Mouse (Mus musculus): Measurements from ENCODE around the gene Xpnpep1. TPM values are rescaled to one million over a fixed set of nuclear protein-coding genes. Genes with fewer than 3 reads are reported as not detected.
A peak's percentile ranks its signal among the peaks of the same experiment; 100 is the strongest.

The Xpnpep1 gene
- polyA plus RNA-seq, 1 experiment from 2014 or later, result 150 TPM

- Histone ChIP-seq H3K27ac (0 out of 2 replicates have a peak overlapping the region, but pooled peaks have one; percentile 32), H3K9ac (replicated peaks) (no peak overlapping the region), H3K27me3 (no peaks in the 10 kb centered on the region), H3K4me1 (replicated peaks) (peaks cover 28% of the 10 kb centered on the region), H3K9me3 (no peaks in the 10 kb centered on the region), H3K4me3 (replicated peaks) (no peak overlapping the region), H3K36me3 (no peaks in the 10 kb centered on the region), H3K4me2 (no peak overlapping the region)
- 27% methylated on average over 8 of the region's 8 CpGs for WGBS
- peak; percentile 33; the same call in 1 of the 2 replicates for ATAC-seq (ENCODE audit: insufficient number of reproducible peaks, insufficient read depth, low FRiP score, low TSS enrichment, low read depth)
Observed at GRCm38 (mm10) chr19:53064972-53065361, 25.0 kb upstream of the Xpnpep1 start.

- no peaks in the 10 kb centered on the region for H3K9me3 ChIP-seq
- no peaks in the 10 kb centered on the region for H3K27me3 ChIP-seq
- 43% methylated on average over 12 of the region's 12 CpGs for WGBS
- ATAC-seq (ENCODE audit: insufficient number of reproducible peaks, insufficient read depth, low FRiP score, low TSS enrichment, low read depth), result peak; percentile 71; the same call in 1 of the 2 replicates
- peaks cover 28% of the 10 kb centered on the region for H3K4me1 ChIP-seq (replicated peaks)
- H3K36me3 ChIP-seq, result no peaks in the 10 kb centered on the region
- no peak overlapping the region for H3K4me2 ChIP-seq
- H3K27ac ChIP-seq, result peak overlapping the region; percentile 32; the same call in 1 of the 2 replicates
- no peak overlapping the region for H3K9ac ChIP-seq (replicated peaks)
- H3K4me3 ChIP-seq (replicated peaks), result no peak overlapping the region
Observed at GRCm38 (mm10) chr19:53064292-53064971, 24.4 kb upstream of the Xpnpep1 start.

GRCm38 (mm10) chr19:53062046-53062445 lies 22.0 kb upstream of the Xpnpep1 start:
- H3K27me3 ChIP-seq, result no peaks in the 10 kb centered on the region
- H3K36me3 ChIP-seq, result no peaks in the 10 kb centered on the region
- ATAC-seq (ENCODE audit: insufficient number of reproducible peaks, insufficient read depth, low FRiP score, low TSS enrichment, low read depth), result no peak
- WGBS, result 32% methylated on average over 3 of the region's 3 CpGs
- H3K9me3 ChIP-seq, result no peaks in the 10 kb centered on the region
- H3K4me1 ChIP-seq (replicated peaks), result peaks cover 25% of the 10 kb centered on the region
- no peak overlapping the region for H3K4me3 ChIP-seq (replicated peaks)
- H3K27ac ChIP-seq, result no peak overlapping the region
- H3K9ac ChIP-seq (replicated peaks), result no peak overlapping the region
- no peak overlapping the region for H3K4me2 ChIP-seq

GRCm38 (mm10) chr19:53059344-53060111 lies 19.5 kb upstream of the Xpnpep1 start:
- Histone ChIP-seq H3K4me1 (replicated peaks) (peaks cover 3% of the 10 kb centered on the region), H3K9me3 (no peaks in the 10 kb centered on the region), H3K27ac (no peak overlapping the region), H3K36me3 (no peaks in the 10 kb centered on the region), H3K4me2 (no peak overlapping the region), H3K27me3 (no peaks in the 10 kb centered on the region), H3K9ac (replicated peaks) (no peak overlapping the region), H3K4me3 (replicated peaks) (no peak overlapping the region)
- no peak for ATAC-seq (ENCODE audit: insufficient number of reproducible peaks, insufficient read depth, low FRiP score, low TSS enrichment, low read depth)
- 94% methylated on average over 16 of the region's 16 CpGs for WGBS

GRCm38 (mm10) chr19:53058726-53059334 lies 18.8 kb upstream of the Xpnpep1 start:
- 80% methylated on average over 8 of the region's 8 CpGs for WGBS
- Histone ChIP-seq H3K9ac (replicated peaks) (no peak overlapping the region), H3K9me3 (no peaks in the 10 kb centered on the region), H3K4me3 (replicated peaks) (no peak overlapping the region), H3K27me3 (no peaks in the 10 kb centered on the region), H3K4me2 (no peak overlapping the region), H3K4me1 (replicated peaks) (no peaks in the 10 kb centered on the region), H3K36me3 (no peaks in the 10 kb centered on the region), H3K27ac (no peak overlapping the region)
- ATAC-seq (ENCODE audit: insufficient number of reproducible peaks, insufficient read depth, low FRiP score, low TSS enrichment, low read depth), result no peak

- no peak overlapping the region for H3K4me2 ChIP-seq
- no peaks in the 10 kb centered on the region for H3K9me3 ChIP-seq
- no peaks in the 10 kb centered on the region for H3K36me3 ChIP-seq
- no peaks in the 10 kb centered on the region for H3K27me3 ChIP-seq
- no peaks in the 10 kb centered on the region for H3K4me1 ChIP-seq (replicated peaks)
- H3K9ac ChIP-seq (replicated peaks), result no peak overlapping the region
- 87% methylated on average over 16 of the region's 16 CpGs for WGBS
- no peak overlapping the region for H3K4me3 ChIP-seq (replicated peaks)
- no peak for ATAC-seq (ENCODE audit: insufficient number of reproducible peaks, insufficient read depth, low FRiP score, low TSS enrichment, low read depth)
- H3K27ac ChIP-seq, result no peak overlapping the region
Observed at GRCm38 (mm10) chr19:53057980-53058725, 18.1 kb upstream of the Xpnpep1 start.

GRCm38 (mm10) chr19:53053355-53053754 lies 13.3 kb upstream of the Xpnpep1 start:
- 90% methylated on average over 16 of the region's 16 CpGs for WGBS

GRCm38 (mm10) chr19:53052031-53052670 lies 12.1 kb upstream of the Xpnpep1 start:
- peaks cover 17% of the 10 kb centered on the region for H3K4me1 ChIP-seq (replicated peaks)
- no peak overlapping the region for H3K4me3 ChIP-seq (replicated peaks)
- H3K9me3 ChIP-seq, result 0 out of 2 replicates have a peak, but pooled peaks cover 8% of the 10 kb centered on the region
- 39% methylated on average over 19 of the region's 19 CpGs for WGBS
- no peak overlapping the region for H3K9ac ChIP-seq (replicated peaks)
- peak overlapping the region; percentile 41; the same call in 1 of the 2 replicates for H3K27ac ChIP-seq
- H3K27me3 ChIP-seq, result no peaks in the 10 kb centered on the region
- no peak; the same call in 1 of the 2 replicates for ATAC-seq (ENCODE audit: insufficient number of reproducible peaks, insufficient read depth, low FRiP score, low TSS enrichment, low read depth)
- H3K36me3 ChIP-seq, result no peaks in the 10 kb centered on the region
- no peak overlapping the region for H3K4me2 ChIP-seq

More at GRCm38 (mm10) chr19:53053355-53053754, 13.3 kb upstream of the Xpnpep1 start:
- Histone ChIP-seq H3K4me1 (replicated peaks) (peaks cover 17% of the 10 kb centered on the region), H3K4me3 (replicated peaks) (no peak overlapping the region), H3K9me3 (0 out of 2 replicates have a peak, but pooled peaks cover 8% of the 10 kb centered on the region), H3K27me3 (no peaks in the 10 kb centered on the region), H3K4me2 (no peak overlapping the region), H3K27ac (no peak overlapping the region), H3K36me3 (no peaks in the 10 kb centered on the region), H3K9ac (replicated peaks) (no peak overlapping the region)
- no peak for ATAC-seq (ENCODE audit: insufficient number of reproducible peaks, insufficient read depth, low FRiP score, low TSS enrichment, low read depth)

- H3K27ac ChIP-seq, result peak overlapping the region; percentile 59; the same call in 1 of the 2 replicates
- H3K9ac ChIP-seq (replicated peaks), result no peak overlapping the region
- H3K36me3 ChIP-seq, result no peaks in the 10 kb centered on the region
- no peaks in the 10 kb centered on the region for H3K27me3 ChIP-seq
- 0 out of 2 replicates have a peak, but pooled peaks cover 8% of the 10 kb centered on the region for H3K9me3 ChIP-seq
- no peak overlapping the region for H3K4me2 ChIP-seq
- H3K4me1 ChIP-seq (replicated peaks), result peaks cover 19% of the 10 kb centered on the region
- no peak for ATAC-seq (ENCODE audit: insufficient number of reproducible peaks, insufficient read depth, low FRiP score, low TSS enrichment, low read depth)
- no peak overlapping the region for H3K4me3 ChIP-seq (replicated peaks)
- WGBS, result 54% methylated on average over 18 of the region's 18 CpGs
Observed at GRCm38 (mm10) chr19:53051288-53051985, 11.4 kb upstream of the Xpnpep1 start.

GRCm38 (mm10) chr19:53050100-53050499 lies 10.1 kb upstream of the Xpnpep1 start:
- H3K36me3 ChIP-seq, result no peaks in the 10 kb centered on the region
- no peaks in the 10 kb centered on the region for H3K27me3 ChIP-seq
- no peak overlapping the region for H3K4me3 ChIP-seq (replicated peaks)
- no peak overlapping the region for H3K9ac ChIP-seq (replicated peaks)
- ATAC-seq (ENCODE audit: insufficient number of reproducible peaks, insufficient read depth, low FRiP score, low TSS enrichment, low read depth), result no peak
- 0 out of 2 replicates have a peak, but pooled peaks cover 8% of the 10 kb centered on the region for H3K9me3 ChIP-seq
- peaks cover 19% of the 10 kb centered on the region for H3K4me1 ChIP-seq (replicated peaks)
- WGBS, result 83% methylated on average over 3 of the region's 3 CpGs
- no peak overlapping the region for H3K4me2 ChIP-seq
- no peak overlapping the region for H3K27ac ChIP-seq

All from limb, embryonic 12.5 days (tissue).